Mouse (Mus musculus) spleen, postnatal 4 days (tissue): ENCODE results near the gene Sugt1.

ENCODE experiments used
- DNase-seq, 2 experiments: peaks; one replicate each; pipeline ENCODE4 v3.0.0; 2022; ENCODE audit warnings: low spot score in 2 of 2

The Sugt1 gene

GRCm38 (mm10) chr14:79606867-79607266 lies 19.4 kb downstream of the Sugt1 start:
- no peak for DNase-seq

GRCm38 (mm10) chr14:79607352-79607751 lies 19.9 kb downstream of the Sugt1 start:
- no peak for DNase-seq

GRCm38 (mm10) chr14:79608286-79608685 lies 20.8 kb downstream of the Sugt1 start:
- no peak for DNase-seq

- no peak for DNase-seq
Observed at GRCm38 (mm10) chr14:79617121-79617828, 29.8 kb downstream of the Sugt1 start.

GRCm38 (mm10) chr14:79619802-79620201 lies 32.3 kb downstream of the Sugt1 start:
- DNase-seq: no peak

- DNase-seq: no peak
Observed at GRCm38 (mm10) chr14:79621143-79621542, 33.7 kb downstream of the Sugt1 start.

- DNase-seq: no peak
Observed at GRCm38 (mm10) chr14:79632330-79632729, 44.8 kb downstream of the Sugt1 start.

- no peak for DNase-seq
Observed at GRCm38 (mm10) chr14:79633196-79633595, 45.7 kb downstream of the Sugt1 start.

GRCm38 (mm10) chr14:79636814-79637213 lies 49.3 kb downstream of the Sugt1 start:
- no peak for DNase-seq

- no peak for DNase-seq
Observed at GRCm38 (mm10) chr14:79642063-79642462, 54.6 kb downstream of the Sugt1 start.

- no peak for DNase-seq
Observed at GRCm38 (mm10) chr14:79645378-79645777, 57.9 kb downstream of the Sugt1 start.

- DNase-seq: no peak
Observed at GRCm38 (mm10) chr14:79649680-79650079, 62.2 kb downstream of the Sugt1 start.

GRCm38 (mm10) chr14:79652654-79653053 lies 65.2 kb downstream of the Sugt1 start:
- no peak for DNase-seq

GRCm38 (mm10) chr14:79658286-79658685 lies 70.8 kb downstream of the Sugt1 start:
- DNase-seq: no peak

GRCm38 (mm10) chr14:79658748-79659508 lies 71.4 kb downstream of the Sugt1 start:
- DNase-seq: no peak

GRCm38 (mm10) chr14:79660467-79660866 lies 73.0 kb downstream of the Sugt1 start:
- no peak for DNase-seq

GRCm38 (mm10) chr14:79661005-79661917 lies 73.8 kb downstream of the Sugt1 start:
- peak; percentile 53 to 79 for DNase-seq

GRCm38 (mm10) chr14:79662001-79662400 lies 74.5 kb downstream of the Sugt1 start, which contains the start of gene Cnmd:
TSS of gene Cnmd (minus strand) at chr14:79662170.
- no peak for DNase-seq

- no peak for DNase-seq
Observed at GRCm38 (mm10) chr14:79671008-79671407, 83.5 kb downstream of the Sugt1 start.

GRCm38 (mm10) chr14:79672567-79672966 lies 85.1 kb downstream of the Sugt1 start:
- no peak for DNase-seq

- no peak for DNase-seq
Observed at GRCm38 (mm10) chr14:79673083-79674013, 85.9 kb downstream of the Sugt1 start.
